Mouse (Mus musculus) large intestine, adult 2 months (tissue): Measurements from ENCODE around the gene Samd4b. TPM values are rescaled to one million over a fixed set of nuclear protein-coding genes. Genes with fewer than 3 reads are reported as not detected.

Source experiments
- DNase-seq: peaks from one replicate; pipeline ENCODE4 v3.0.0-alpha.2; 2012; ENCODE audit warnings: low read depth, low spot score
- WGBS: fragments of 180-500 bp; shearing (Covaris S2); methylation state at CpG from one replicate; pipeline ENCODE4 v1.1.7; 2018; 5-methylcytosine and 5-hydroxymethylcytosine counted together
- polyA plus RNA-seq: library from polyadenylated mRNA; depleted of rRNA; stranded (reverse); fragments of >200 nt; gene quantifications from 2 replicates; pipeline ENCODE4 v1.2.3, GENCODE M21; 2012

Gene Samd4b
- polyA plus RNA-seq, 1 experiment = 45.3 TPM

DNA sequence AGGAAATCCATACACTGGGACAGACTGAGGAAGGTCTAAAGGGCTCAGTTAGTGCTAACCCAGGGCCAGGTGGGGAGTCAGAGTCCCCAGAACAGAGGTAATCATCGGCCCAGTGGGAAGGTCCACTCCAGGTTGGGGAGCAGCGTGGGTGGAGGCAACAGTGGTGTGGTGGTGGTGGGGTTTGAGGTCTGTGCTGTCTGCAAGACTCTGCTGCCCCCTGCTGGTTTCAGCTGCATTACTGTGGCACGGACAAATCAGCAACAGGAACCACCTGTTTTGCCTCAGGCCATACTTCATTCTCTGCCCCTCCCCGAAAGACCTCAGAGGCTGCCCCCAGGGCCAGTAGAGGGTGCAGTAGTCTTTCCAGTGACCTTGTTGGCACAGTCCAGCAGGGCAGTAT, 211.5 kb downstream of the Samd4b start:
- no peak for DNase-seq
- WGBS = 2% methylated on average over 4 of the region's 4 CpGs

- 68% methylated on average over 7 of the region's 7 CpGs for WGBS
- no peak for DNase-seq
These were observed 211.9 kb downstream of the Samd4b start for GRCm38 (mm10) chr7:28386007-28386406.

GRCm38 (mm10) chr7:28385196-28385595, 212.7 kb downstream of the Samd4b start:
- DNase-seq = no peak
- WGBS = 88% methylated on average over 9 of the region's 9 CpGs

DNA sequence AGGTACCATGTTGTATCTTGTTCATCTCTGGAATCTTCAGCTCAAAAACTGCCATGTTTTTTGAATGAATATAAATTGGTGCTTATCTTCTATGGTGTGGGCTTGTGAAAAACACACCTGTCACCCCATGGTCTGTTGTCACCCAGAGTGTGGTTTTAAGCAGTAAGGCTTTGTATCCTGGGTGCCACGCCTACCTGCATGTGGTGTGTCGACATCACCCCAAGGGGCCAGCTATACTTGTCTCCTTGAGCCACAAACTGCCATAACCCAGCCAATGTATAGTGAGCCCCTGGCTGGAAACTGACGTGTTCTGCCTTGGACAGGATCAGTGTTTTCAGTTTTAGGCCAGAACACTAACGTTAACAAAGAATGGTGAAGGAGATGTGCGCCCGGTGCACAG, 213.8 kb downstream of the Samd4b start:
- WGBS = 70% methylated on average over 6 of the region's 6 CpGs

DNA sequence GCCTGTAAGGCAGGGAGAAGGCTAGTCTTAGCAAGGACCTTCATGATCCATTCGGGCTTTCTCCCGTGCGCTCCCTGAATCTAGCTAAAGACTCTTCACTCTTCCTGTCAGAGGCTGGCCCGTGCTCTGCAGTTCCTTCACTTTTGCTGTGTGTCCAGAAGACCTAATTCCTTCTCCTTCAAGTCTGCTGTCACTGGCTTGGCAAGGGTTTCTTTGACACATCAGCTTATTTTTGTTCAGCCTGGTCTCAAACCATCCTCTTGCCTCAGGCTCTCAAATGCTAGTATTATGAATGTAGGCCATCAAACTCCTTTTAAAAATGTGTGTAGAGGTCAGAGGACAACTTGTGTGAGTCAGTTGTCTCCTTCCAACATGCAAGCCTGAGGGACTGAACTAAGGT, 214.3 kb downstream of the Samd4b start:
- no peak for DNase-seq
- 63% methylated on average over 4 of the region's 4 CpGs for WGBS

More for the DNA sequence above, 213.8 kb downstream of the Samd4b start:
- DNase-seq = no peak

DNA sequence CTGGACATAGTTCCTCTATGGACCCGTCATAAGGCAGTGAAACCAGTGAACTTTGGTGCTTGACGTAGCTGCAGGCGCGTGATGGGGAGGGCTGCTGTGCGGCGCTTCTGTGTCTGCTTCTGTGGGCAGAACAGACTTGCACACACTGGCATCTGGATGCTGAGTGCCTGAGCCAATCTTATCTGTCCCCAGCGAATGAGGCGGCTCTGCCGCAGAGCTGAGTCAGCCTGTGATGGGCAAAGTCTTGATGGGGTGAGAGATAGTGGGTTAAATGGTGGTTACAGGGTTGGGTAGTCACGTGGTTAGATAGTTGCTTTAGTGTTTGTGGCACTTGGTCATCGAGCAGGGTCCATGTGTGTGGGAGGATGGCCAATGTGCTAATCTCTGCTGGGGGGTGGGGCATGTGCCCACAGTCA, 215.0 kb downstream of the Samd4b start:
- 9% methylated on average over 11 of the region's 11 CpGs for WGBS
- no peak for DNase-seq

DNA sequence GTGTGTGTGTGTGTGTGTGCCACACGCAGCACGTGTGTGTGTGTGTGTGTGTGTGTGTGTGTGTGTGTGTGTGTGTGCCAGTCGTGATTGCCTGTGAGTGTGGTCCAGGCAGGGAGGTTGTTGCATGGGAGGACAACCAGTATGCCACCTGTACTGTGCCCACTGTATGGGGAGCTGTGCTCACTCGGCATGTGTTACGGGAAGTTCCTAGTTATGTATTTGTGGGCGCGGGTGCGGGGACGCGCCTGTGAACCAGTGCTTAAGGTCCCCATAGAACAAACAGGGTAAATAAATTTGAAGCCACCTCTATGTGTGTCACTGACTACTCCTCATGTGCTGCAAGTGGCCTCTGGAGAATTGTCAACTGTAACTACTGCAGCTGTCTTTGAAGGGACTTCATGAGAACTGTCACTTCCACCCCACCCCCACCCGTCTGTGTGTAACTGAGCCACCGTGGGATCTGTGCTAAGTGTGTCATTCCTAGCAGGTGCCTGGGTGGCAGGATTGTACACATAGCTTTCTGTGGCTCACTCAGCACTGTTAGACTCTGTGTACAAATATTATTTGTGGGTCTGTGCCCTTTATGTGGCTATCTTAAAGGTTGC, 215.5 kb downstream of the Samd4b start:
- WGBS = 4% methylated on average over 11 of the region's 12 CpGs
- DNase-seq = no peak

DNA sequence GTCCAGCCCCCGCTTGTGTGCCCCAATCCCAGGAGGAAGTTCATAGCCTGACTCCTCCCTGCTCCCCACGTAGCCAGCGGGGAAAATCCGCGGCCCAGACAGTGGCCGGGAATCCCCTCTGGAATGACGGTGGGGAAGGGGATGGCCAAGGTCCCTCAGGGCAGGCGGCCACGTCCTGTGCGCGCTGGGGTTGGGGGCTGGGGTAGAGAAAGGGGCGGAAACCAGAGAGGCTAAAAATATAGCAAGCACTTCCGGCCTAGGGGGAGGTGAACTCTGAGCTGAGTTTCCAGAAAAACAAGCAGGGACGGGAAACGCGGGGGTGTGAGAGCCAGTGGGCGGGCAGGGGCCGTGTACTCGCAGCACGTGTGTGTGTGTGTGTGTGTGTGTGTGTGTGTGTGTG, 216.0 kb downstream of the Samd4b start:
- no peak for DNase-seq
- 0% methylated on average over 20 of the region's 20 CpGs for WGBS

DNA sequence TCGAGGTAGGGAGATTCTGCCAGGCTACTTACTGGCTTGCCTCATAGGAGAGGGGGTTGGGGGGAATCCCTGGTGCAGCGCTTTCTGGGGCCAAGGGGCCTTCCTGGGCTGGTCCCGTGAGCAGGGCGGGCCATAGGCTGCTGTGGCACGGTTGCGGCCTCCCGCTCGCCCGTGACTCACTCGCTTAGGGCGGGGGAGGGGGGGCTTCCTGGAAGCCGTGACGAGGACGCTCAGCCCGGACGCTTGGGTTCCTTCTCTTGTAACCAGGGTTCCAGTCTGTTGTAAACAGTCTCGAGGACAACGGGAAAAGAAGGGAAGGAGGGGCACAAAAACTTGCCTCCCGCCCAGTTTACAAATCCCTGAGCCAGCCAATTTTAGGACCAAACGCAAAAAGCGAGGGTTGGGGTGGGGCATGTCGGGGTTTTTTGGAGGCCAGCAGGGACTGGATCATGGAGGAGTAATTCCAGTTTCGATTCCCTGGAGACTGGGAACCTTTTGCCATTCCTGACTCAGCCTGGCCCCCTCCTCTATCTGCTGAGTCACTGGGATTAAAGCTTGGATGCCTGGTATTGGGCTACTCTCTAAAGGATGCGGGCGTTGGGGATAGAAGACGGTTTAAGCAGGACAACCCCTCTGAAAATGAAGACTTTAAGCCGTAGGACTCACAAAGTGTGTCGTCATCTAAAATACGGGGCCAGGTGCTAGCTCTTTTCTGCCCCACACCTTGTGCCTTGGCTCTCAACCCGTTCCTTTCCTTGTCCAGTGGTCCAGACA, 216.7 kb downstream of the Samd4b start:
- 2% methylated on average over 30 of the region's 30 CpGs for WGBS
- no peak for DNase-seq

GRCm38 (mm10) chr7:28380237-28381016, 217.5 kb downstream of the Samd4b start, which contains the start of gene Zfp36:
Zfp36 (minus strand) TSS chr7:28380253.
- no peak for DNase-seq
- 25% methylated on average over 17 of the region's 17 CpGs for WGBS

GRCm38 (mm10) chr7:28378769-28379651, 218.9 kb downstream of the Samd4b start:
- no peak for DNase-seq
- under 1% methylated on average over 53 of the region's 53 CpGs for WGBS

GRCm38 (mm10) chr7:28378066-28378690, 219.8 kb downstream of the Samd4b start:
- WGBS = under 1% methylated on average over 32 of the region's 32 CpGs
- no peak for DNase-seq

GRCm38 (mm10) chr7:28377190-28378065, 220.5 kb downstream of the Samd4b start:
- DNase-seq = no peak
- 6% methylated on average over 18 of the region's 18 CpGs for WGBS

DNA sequence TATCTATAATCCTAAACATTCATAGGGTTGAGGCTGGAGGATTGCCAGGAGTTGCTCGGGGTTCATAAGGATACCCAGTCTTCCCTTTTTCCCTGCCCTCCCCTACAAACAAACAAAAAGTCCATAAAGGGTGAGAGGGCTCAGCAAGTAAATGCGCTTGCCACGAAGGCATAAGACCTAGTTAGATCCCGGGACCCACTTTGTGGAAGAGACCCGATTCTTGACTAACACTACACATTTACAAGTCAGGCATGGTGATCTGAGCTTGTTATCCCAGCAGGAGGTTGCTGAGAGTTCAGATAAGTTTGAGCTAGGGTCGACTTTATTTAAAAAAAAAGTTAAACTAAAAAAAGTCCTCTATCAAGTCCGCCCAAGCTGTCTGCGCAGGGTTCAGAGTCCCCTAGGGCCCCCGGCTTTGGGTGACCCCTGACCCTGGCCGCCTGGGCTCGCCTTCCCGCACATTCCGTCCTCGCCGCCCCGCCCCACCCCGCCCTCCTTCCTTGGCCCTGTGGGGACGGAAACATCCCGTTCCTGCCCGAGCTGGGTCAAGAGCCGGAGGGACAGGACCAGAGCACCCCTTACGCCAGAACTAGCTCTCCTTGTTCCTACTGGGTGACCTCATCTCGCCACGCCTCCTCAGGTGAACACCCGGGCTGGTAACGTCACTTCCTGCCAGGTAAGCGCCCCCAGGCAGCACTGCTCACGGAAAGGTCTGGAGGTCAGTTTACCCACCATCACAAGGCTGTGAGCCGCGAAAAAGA, 221.8 kb downstream of the Samd4b start:
- under 1% methylated on average over 30 of the region's 30 CpGs for WGBS
- DNase-seq = no peak

DNA sequence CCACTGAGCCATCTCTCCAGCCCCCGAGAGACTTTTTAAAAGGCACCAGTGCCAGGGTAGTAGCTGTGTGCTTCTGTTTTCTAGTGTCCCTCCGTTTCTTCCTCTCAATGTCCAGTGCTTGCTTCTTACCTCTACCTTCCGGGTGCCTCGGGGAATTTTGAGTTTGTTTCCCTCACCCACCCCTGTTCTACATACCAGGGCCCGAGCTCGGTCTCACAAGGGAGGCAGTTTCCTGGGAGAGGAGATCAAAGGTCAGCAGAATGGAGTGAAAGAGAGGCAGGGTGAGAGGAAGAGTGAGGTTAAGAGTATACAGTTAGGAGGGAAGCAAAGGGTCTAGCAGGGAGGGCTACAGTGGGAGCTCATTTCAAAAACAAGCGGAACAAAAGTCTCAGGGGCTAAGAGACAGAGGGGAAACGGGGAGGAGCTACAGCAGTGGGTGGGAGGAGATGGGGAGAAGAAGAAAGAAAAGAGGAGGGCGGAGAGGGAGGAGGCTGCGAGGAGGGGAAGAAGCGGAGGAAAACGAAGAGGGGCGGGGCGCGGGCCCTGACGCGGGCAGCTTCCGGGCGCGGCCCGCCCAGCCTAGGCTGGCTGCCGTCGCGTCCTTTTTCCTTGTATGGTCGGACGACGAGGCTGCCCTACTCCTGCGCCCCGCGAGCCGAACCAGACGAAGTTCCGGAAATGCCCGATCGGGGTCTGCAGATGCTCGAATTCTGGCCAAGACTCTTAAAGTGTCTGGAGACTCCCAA, 222.6 kb downstream of the Samd4b start:
- DNase-seq = no peak
- under 1% methylated on average over 36 of the region's 36 CpGs for WGBS

DNA sequence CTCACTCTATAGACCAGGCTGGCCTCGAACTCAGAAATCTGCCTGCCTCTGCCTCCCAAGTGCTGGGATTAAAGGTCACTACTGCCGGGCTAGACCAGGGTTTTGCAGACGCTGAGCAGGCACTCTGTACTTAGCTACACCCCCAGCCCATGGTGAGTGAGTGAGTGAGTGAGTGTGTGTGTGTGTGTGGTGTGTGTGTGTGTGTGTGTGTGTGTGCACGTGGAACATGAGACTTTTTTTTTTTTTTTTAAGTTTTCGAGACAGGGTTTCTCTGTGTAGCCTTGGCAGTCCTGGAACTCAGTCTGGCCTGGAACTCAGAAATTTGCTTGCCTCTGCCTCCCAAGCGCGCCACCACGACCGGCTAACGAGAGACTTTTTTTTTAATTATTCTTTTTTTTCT, 223.3 kb downstream of the Samd4b start:
- DNase-seq = no peak

More for the DNA sequence above, 223.3 kb downstream of the Samd4b start:
- 45% methylated on average over 10 of the region's 10 CpGs for WGBS
